Mouse (Mus musculus): ENCODE results near the gene Egflam. TPM values are rescaled to one million over a fixed set of nuclear protein-coding genes. Genes with fewer than 3 reads are reported as not detected.

The Egflam gene
- total RNA-seq, 2 experiments from 2014 or later: not detected

GRCm38 (mm10) chr15:7189678-7190454 is 208.3 kb downstream of the Egflam start:
- ATAC-seq (ENCODE audit: poor library complexity, severe bottlenecking): no peak

GRCm38 (mm10) chr15:7187682-7188081 is 210.5 kb downstream of the Egflam start:
- no peak for ATAC-seq (ENCODE audit: poor library complexity, severe bottlenecking)

- no peak for ATAC-seq (ENCODE audit: poor library complexity, severe bottlenecking)
Observed at GRCm38 (mm10) chr15:7180576-7180975, 217.6 kb downstream of the Egflam start.

- no peak for ATAC-seq (ENCODE audit: poor library complexity, severe bottlenecking)
Observed at GRCm38 (mm10) chr15:7173776-7174175, 224.4 kb downstream of the Egflam start.

- ATAC-seq (ENCODE audit: poor library complexity, severe bottlenecking): no peak
Observed at GRCm38 (mm10) chr15:7173346-7173745, 224.8 kb downstream of the Egflam start.

- no peak for ATAC-seq (ENCODE audit: poor library complexity, severe bottlenecking)
Observed at GRCm38 (mm10) chr15:7172875-7173274, 225.3 kb downstream of the Egflam start.

GRCm38 (mm10) chr15:7167906-7168532 is 230.2 kb downstream of the Egflam start:
- no peak for ATAC-seq (ENCODE audit: poor library complexity, severe bottlenecking)

GRCm38 (mm10) chr15:7167238-7167905 is 230.8 kb downstream of the Egflam start:
- no peak for ATAC-seq (ENCODE audit: poor library complexity, severe bottlenecking)

GRCm38 (mm10) chr15:7166735-7167134 is 231.5 kb downstream of the Egflam start:
- ATAC-seq (ENCODE audit: poor library complexity, severe bottlenecking): no peak

GRCm38 (mm10) chr15:7163851-7164250 is 234.3 kb downstream of the Egflam start:
- ATAC-seq (ENCODE audit: poor library complexity, severe bottlenecking): no peak

GRCm38 (mm10) chr15:7160321-7160720 is 237.9 kb downstream of the Egflam start:
- no peak for ATAC-seq (ENCODE audit: poor library complexity, severe bottlenecking)

GRCm38 (mm10) chr15:7159869-7160268 is 238.3 kb downstream of the Egflam start:
- ATAC-seq (ENCODE audit: poor library complexity, severe bottlenecking): no peak

GRCm38 (mm10) chr15:7157658-7158057 is 240.5 kb downstream of the Egflam start:
- ATAC-seq (ENCODE audit: poor library complexity, severe bottlenecking): no peak

Measured in megakaryocyte, adult 5-6 weeks (primary cell).